Mouse (Mus musculus): Measurements from ENCODE around the gene Lypla2.
"Not testable (repeated sequence)": the region's sequence is repeated elsewhere in the genome, so short reads cannot be mapped to it uniquely, and the experiment has no call there.

Gene Lypla2

DNA sequence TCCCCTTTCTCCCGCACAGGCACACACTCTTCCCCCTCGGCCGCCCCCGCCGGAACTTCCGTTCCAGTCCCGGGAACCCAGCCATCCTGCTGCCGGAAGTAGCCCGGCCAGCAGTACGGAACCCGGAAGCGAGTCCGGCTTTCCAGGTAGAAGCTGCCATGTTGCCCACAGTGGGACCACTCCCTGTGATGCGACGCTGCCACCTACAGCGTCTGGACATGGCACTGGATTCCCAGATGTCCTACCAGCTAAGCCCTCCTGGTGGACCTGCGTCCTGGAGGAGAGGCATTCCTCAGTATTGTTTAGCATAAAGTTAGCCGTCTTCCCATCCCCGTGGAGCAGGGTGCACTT lies at the start of gene Lypla2:
TSS of gene Lypla2 (minus strand) at position 71 of the 351 bp plus-strand sequence.
- DNase-seq (ENCODE audit: low spot score), result peak; percentile 86

DNA sequence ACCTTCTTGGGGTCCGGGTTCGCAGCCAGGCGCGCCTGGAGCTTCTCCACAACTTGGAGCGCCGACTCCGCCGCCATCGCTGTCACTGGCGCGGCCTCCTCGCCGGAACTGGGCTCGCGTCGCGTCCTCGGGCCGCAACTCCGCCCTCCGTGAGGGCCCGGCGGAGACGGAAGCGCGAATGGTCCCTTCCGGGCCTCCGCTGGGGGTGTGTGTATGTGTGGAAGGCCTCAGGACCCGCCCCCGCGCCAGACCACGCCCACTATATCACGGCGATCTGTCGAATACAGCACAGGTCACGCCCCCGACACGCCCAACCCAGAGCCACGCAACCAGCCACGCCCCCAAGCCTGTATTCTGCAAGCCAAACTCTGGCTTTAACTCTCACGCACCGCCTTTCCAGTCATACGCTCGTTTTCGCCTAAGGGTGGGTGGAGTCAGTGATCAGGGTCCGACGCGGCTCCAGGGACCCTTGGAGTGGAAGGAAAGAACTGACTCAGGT lies 49.2 kb upstream of the Lypla2 start, which contains the start of gene Eloa:
TSS of gene Eloa (minus strand) at position 215 of the 499 bp plus-strand sequence.
- DNase-seq (ENCODE audit: low spot score), result peak; percentile 99

DNA sequence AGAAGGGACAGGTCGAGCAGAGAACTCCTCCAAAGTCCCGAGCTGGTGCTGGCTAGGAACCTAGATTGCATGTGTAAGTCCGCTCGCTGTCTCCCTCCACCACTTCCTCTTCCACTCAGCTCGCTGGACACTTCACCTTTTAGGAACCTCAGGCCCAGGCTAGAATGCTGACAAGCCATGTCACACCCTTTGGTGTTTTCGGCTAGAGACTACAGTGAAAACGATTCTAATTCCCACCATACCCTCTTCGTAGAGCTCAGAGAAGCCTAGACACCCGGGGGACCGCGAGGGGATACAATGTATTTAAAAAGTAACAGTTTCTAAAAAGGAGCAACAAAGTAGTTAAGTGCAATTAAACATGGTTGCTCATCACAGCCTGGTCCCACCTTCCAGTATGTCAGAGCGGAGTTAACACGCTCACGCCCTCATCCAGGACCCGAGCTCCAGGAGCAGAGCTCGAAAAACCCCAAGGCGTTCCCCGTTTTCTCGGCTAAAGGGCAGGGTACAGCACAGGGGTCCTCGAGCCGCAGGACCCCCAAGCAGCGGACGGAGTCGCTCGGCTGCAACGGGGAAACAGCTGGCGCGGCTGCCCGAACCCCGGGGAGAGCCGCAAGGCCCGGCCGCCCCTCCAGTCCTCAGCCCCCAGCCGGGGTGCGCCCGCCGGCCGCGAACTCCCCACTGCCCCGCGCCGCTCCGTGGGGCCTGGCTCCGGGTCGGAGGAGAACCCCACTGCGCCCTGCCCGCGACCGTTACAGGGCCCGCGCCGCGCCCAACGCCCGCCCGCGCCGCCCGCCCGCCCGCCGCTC lies 48.5 kb upstream of the Lypla2 start:
- peak; percentile 33 for DNase-seq (ENCODE audit: low spot score)

DNA sequence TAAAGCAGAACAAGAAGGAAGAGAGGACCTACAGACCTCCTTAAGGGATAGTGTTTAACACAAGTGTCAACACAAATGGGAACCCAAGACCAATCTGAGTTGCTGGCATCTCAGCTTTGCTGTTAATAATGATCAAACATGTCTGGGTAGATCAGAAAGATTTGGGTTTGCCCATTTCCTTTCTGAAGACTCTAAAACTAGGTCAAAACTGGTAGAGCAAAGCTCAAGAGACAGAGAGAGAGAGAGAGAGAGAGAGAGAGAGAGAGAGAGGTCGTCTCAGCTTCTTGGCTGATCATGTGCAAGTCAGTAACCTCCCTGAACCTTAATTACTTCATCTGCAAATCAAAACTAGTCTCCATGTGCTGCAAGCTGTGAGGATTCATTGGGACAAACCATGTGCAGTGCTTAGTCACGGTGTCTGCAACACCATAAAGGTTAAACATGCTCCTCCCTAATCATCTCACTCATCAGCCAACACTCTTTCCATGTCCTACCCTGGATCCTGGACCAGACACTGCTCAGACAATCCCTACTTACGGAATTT lies 43.7 kb upstream of the Lypla2 start:
- DNase-seq (ENCODE audit: low spot score), result no peak

DNA sequence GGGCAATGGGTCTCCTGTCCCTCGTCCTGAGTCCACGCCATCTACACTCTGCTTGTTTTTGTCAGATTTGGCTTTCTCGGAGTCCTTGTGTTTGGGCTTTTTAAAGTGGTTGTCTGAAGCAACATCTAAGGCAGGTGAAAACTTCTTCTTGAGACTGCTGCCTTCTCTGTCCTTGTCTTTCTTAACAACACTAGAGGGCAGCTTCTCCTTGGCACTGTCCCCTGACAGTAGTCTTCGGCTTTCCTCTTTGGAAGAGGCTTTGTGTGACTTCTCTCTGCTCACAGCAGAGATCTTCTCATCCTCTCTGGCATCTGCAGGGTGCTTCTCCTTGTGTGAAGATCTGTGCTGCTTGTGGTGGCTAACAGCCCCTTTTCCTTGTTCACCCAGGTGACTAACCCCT lies 38.2 kb upstream of the Lypla2 start:
- no peak for DNase-seq (ENCODE audit: low spot score)

DNA sequence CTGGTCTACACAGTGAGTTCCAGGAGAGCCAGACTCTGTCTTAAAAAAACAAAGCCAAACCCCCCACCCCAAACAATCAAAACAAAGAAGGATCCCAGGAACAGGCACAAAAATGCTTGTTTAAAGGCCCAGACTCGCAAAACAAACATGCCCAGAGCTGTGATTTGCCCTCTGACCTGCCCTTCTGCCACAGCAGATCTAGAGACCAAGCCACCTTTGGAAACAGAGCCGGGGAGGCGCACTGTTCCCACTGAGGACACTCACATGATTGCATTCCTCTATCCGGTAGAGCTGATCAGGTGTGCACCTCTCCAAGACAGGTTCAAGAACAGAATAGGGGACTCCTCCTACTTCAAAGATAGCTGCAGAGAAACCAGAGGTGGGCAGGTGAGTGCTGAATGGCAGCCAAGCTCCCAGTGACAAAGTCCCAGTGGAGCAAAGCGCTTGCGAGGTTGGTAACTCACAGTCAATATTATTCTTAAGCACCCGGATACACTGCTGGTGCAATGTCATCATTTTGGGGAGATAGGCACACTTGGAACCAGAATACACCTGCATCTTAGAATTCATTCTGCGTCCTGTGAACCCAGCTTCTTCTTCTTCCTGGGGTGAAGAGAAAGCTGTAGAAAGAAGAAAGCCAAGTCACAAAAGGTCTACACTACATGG lies 36.5 kb upstream of the Lypla2 start:
- no peak for DNase-seq (ENCODE audit: low spot score)

DNA sequence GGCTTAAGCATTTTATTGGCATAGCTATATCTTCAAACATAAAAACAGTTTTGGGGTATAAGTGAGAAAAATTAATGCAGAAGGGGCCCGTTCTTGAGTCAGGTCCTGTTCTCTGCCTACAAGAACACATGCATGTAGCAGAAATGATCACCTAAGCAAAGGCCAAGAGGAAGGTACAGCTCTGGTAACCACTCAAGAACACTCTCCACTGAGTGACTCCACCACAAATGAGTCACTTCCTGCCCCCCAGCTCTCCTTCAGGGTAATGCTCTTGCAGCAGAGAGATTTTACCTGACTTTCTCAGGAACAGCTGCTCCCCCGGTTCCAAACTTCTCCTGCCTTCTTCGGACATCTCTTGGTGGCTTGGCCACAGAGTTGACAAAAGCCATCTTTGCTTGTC lies 34.4 kb upstream of the Lypla2 start:
- no peak for DNase-seq (ENCODE audit: low spot score)

DNA sequence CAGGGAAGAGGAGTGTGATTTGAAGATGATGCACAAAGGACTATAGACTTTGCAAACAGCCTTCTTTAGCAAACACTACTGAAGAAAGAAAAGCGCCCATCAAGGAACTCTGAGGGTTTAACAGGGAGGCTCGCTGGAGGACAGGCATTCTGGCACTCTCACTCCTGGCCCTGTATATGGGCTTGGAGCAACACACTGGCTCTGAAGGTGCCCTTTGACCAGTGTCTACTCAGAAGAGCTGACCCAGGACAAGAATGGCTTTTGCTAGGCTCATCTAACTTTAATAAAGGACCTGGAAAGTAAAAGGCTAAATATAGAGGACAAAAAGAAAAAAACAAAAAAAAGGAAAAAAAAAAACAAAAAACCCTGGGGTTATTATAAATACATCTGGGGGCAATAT lies 32.5 kb upstream of the Lypla2 start:
- no peak for DNase-seq (ENCODE audit: low spot score)

DNA sequence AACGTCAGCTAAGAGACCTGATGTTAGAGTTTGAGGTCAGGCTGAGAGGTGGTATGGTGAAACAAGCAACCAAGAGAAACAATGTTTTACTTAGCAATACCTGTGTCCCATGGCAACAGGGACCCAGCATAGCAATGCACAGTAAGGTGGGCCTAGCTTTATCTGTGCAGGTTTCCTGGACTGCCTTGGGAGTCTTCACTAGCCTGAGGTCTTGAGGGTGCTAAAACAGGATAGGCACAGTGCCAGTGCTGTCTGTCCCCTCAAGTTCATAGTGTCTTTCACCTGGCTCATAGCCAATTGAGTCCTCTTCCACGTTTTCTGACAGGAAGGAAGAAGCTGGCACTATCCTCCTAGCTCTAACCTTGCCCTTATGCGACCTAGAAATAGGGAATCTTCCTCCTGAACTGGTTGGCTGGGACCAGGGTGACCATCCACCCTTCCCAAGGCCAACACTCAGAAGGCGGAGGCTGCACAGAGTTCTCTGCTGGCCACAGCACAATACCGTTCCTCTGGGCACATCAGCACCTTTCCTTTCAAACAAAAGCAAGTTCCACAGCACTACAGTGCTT lies 31.8 kb upstream of the Lypla2 start:
- no peak for DNase-seq (ENCODE audit: low spot score)

DNA sequence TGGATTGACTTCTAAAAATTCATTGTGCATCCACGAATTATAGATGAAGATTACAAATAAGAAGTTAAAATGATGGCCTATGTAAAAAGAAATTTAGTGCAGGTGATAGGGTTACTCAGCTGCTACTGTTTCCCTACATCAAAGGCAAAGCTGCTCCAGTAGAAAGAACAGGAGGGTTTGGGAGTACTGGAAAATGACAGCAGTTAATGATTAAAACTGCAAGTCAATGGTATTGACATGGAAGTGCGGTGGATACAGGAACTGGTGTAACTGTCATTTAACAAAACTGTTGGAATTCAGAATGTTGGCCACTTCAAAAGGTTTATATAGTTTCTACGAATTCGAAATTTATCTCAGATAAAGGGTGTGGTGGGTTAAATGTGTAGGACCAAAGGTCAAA lies 22.7 kb upstream of the Lypla2 start:
- DNase-seq (ENCODE audit: low spot score), result no peak

DNA sequence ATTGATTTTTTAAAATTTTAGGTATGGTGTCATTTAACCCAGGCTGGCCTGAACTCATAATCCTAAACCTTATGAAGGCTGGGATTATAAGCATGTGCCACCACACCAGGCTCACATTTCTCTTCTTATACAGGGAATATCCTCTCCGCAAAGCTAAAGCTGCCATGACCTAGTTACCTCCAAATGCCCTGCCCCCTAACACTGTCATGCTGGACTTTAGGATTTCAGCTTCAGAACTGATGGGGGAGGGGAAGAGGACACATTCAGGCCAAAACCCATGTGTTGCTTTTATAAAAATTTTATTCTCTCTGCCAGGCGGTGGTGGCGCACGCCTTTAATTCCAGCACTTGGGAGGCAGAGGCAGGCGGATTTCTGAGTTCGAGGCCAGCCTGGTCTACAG lies 21.5 kb upstream of the Lypla2 start:
- DNase-seq (ENCODE audit: low spot score), result no peak

DNA sequence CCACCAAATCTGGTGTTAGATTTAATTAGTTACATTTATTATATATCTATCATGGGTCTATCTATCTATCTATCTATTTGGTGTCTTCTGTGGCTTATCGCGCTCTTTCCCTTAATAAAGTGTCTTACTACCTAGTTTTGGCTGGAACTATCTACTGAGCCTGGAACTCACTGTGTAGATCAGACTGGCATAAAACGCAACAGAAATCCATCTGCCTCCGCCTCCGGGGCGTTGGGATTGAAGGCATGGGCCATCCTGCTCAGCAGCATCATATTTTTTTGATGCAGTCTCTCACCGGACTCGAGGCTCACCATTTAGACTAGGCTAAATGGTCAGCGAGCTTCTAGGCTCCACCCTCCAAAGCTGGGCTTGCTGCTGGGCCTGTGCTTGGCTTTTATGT lies 15.3 kb upstream of the Lypla2 start:
- no peak for DNase-seq (ENCODE audit: low spot score)

DNA sequence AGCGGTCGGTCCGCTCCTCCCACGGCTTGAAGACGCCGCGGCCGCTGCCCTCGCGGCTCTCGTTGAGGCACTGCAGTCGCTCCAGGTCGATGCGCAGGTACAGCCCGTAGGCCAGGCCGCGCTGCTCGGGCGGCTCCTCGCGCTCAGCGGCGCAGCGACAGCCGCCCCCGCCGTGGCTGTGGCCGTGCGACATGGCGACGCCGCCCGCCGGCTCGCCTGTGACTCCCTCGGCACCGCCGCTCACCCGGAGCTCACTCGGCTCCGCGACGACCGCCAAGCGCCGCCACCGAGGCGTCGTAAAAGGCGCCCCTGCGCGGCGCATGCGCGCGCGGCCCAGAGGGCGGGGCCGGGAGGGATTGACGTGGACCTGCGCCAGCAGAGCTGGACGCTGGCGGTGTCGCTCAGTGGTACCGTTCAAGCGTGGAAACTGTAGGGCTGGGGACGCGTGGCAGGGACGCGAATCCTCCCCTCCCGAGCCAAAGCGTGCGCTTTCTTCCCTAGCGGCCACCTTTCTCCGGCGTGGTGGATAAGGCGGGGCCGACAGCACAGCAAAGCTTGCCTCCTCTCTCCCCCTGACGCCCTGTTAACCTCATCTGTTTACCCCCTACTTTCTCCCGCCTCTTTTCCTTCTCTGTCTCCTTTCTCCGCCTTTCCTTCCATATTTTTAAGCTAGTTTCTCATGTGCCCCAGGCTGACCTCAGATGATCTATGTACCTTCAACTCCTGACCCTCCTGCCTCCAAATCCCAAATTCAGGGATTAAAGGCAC lies 14.7 kb upstream of the Lypla2 start, which contains the start of gene Pithd1:
TSS of gene Pithd1 (minus strand) at position 322 of the 768 bp plus-strand sequence.
- DNase-seq (ENCODE audit: low spot score), result peak; percentile 89

DNA sequence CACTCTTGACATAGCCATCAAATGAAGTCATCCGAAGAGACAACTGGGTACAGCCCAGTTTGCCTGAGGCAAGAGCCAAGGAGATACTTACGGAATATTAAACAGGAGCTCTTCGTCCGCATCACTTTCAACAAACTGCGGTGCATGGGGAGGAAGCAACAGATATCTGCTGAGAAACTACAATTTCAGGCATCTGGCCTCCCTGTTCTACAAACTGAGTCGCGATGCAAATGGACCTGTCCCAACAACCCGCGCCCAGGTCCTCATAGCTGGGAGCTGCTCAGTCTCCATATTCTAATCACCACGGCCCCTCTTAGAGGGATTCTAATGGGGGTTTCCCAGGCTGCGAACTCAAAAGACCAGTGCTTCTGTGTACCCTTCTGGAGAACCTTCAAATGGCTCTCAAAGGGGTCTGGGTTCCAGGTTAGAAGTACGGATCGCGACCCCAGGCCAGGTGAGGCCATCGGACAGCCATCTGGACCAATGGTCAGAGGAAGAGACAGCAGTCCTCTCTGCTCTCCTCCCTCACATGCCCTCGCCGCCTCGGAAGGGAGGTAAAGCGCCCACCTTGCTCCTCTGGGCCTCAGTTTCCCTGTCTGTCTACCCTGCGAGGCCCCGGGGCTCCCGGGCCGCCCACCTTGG lies 14.0 kb upstream of the Lypla2 start:
- DNase-seq (ENCODE audit: low spot score), result no peak

DNA sequence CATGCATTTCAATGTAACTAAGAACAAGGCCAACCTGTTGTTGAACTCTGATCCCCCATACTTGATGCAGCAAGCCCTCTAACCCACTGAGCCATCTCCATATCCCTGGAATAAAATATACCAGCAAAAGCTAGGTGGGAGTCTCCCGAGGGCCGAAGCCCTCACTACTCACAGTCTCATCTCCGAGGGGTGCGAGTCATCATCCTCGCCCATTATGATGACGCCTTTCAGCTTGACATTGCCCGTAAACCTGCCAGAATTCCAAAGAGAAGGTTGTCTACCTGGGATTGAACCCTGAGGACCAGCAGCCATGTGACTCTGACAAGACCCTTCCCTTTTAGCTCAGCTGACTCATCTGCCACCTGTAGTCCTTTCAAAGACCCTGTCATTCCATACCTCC lies 13.3 kb upstream of the Lypla2 start:
- DNase-seq (ENCODE audit: low spot score), result no peak

DNA sequence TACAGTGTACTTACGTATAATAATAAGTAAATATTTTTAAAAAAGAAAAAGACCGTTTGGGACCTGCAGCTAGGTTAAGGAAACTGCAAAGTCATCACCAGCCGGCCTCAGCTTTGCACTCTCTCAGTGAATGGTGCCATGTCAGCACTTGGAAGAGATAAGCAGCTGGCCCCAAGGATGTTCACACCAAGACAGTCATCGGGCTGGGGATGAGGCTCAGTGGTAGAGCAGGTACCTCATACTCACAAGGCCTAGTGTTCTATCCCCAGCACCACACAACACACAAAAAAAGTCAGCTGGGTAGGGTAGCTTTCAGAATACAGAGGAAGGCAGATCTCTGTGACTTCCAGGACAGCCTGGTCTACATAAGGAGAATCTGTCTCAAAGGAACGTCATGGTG lies 12.8 kb upstream of the Lypla2 start:
- DNase-seq (ENCODE audit: low spot score), result no peak

DNA sequence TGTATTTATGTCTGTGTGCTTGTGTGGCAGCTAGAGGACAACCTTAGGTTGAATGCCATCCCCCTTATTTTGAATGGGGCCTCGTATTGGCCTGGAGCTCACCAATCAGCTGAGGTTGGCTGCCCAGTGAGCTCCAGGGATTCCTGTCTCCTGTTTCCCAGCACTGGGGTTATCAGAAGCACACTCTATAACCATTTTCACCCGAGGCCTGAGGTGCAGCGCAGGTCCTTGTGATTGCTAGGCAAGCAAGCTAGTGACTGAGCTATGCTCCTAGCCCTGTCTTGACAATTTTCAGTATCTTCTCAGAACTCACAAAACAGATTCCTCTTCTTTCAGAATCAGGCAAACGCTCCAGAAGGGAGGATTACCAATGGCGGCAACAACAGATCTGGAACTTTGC lies 12.1 kb upstream of the Lypla2 start:
- DNase-seq (ENCODE audit: low spot score), result no peak

DNA sequence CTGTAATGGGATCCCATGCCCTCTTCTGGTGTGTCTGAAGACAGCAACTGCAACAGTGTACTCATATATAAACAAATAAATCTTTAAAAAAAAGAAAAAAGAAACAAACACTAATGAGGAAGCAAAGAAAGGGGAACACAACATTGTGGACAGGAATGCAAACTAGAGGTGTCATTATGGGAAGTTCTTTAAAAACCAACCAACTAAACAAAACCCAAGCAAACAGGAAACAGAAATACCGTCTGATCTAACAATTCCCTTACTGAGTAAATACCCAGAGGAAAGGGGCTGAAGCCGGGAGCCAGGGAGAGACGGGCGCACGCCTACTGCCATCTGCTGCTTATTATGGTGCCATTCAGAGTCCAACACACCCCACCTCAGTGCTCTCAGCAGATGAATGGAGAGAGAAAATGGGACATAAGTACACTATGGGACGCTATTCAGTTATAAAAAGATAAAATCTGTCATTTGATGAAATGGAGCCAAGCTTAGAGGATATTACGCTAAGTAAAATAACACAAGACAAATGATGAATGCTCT lies 9.2 kb upstream of the Lypla2 start:
- no peak for DNase-seq (ENCODE audit: low spot score)

DNA sequence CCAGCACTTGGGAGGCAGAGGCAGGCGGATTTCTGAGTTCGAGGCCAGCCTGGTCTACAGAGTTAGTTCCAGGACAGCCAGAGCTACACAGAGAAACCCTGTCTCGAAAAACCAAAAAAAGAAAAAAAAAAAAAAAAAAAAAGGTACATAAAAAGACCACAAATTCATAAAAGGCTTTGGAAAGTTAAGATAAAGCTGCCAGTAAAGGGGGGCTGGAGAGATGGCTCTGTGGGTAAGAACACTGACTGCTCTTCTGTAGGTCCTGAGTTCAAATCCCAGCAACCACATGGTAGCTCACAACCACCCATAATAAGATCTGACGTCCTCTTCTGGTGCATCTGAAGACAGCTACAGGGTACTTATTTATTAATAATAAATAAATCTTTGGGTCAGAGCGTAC lies 7.8 kb upstream of the Lypla2 start:
- not testable (repeated sequence) for DNase-seq (ENCODE audit: low spot score)

DNA sequence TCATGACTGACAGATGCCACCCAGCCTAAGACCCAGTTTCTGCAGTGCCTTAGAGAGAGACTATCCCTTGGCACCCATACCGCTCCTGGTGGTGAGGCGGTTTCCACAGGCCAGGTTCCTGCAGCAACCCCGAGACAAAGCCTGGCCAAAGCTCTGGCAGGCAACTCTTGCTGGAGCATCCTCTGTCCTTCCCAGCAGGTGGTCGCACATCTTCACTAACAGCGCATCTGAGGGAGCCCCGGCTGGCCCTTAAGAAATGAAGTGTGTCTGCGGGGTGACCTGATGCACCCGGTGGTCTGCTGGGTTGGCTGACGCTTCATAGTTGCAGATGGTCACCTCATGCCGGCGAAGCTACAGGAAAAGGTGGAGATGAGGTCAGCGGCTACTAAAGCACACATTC lies 3.7 kb upstream of the Lypla2 start:
- no peak for DNase-seq (ENCODE audit: low spot score)
